Mouse (Mus musculus) cerebellum, adult (tissue): Measurements from ENCODE around the gene C77080.
"Not testable (repeated sequence)": the region's sequence is repeated elsewhere in the genome, so short reads cannot be mapped to it uniquely, and the experiment has no call there.

Experiments
- ATAC-seq: cut with Nextera tagmentation; 2 replicates; pipeline ENCODE4 v1.9.2; 2017; ENCODE audit warnings: mild to moderate bottlenecking, moderate library complexity, mixed read lengths; ENCODE audit not compliant: insufficient number of reproducible peaks, low FRiP score, low TSS enrichment

C77080 gene

GRCm38 (mm10) chr4:129222019-129222925, 38.9 kb downstream of the C77080 start:
- ATAC-seq, result no peak

- no peak for ATAC-seq
Measured at GRCm38 (mm10) chr4:129221097-129222010, 39.9 kb downstream of the C77080 start.

GRCm38 (mm10) chr4:129220376-129221089, 40.7 kb downstream of the C77080 start:
- peak; percentile 66; the same call in 1 of the 2 replicates for ATAC-seq

- no peak for ATAC-seq
Measured at GRCm38 (mm10) chr4:129219198-129219597, 42.0 kb downstream of the C77080 start.

GRCm38 (mm10) chr4:129218569-129219175, 42.5 kb downstream of the C77080 start:
- ATAC-seq, result no peak

- not testable (repeated sequence) for ATAC-seq
Measured at GRCm38 (mm10) chr4:129212486-129212885, 48.7 kb downstream of the C77080 start.

GRCm38 (mm10) chr4:129211461-129211860, 49.7 kb downstream of the C77080 start:
- no peak for ATAC-seq

GRCm38 (mm10) chr4:129209504-129209903, 51.7 kb downstream of the C77080 start:
- no peak for ATAC-seq

- no peak for ATAC-seq
Measured at GRCm38 (mm10) chr4:129206792-129207191, 54.4 kb downstream of the C77080 start.

GRCm38 (mm10) chr4:129204655-129205054, 56.5 kb downstream of the C77080 start:
- ATAC-seq, result no peak

- no peak for ATAC-seq
Measured at GRCm38 (mm10) chr4:129197514-129197913, 63.7 kb downstream of the C77080 start.

- no peak for ATAC-seq
Measured at GRCm38 (mm10) chr4:129194280-129194679, 66.9 kb downstream of the C77080 start.

GRCm38 (mm10) chr4:129191691-129192090, 69.5 kb downstream of the C77080 start:
- no peak for ATAC-seq

- no peak for ATAC-seq
Measured at GRCm38 (mm10) chr4:129190538-129190937, 70.7 kb downstream of the C77080 start.

- peak; percentile 83 for ATAC-seq
Measured at GRCm38 (mm10) chr4:129189542-129190519, 71.4 kb downstream of the C77080 start, which contains the start of the genes S100pbp and Yars. Gene S100pbp, minus strand, starts transcription at chr4:129189727. Gene Yars, plus strand, starts transcription at chr4:129189760.

GRCm38 (mm10) chr4:129188803-129189541, 72.2 kb downstream of the C77080 start:
- peak; percentile 41; the same call in 1 of the 2 replicates for ATAC-seq

GRCm38 (mm10) chr4:129188041-129188659, 73.1 kb downstream of the C77080 start:
- no peak for ATAC-seq
